Mouse (Mus musculus) cortical plate, adult 2 months (tissue): ENCODE data around the gene Ovol1.

Experiments used
- CTCF ChIP-seq: fragments of 200-500 bp; IDR thresholded peaks from 2 replicates; pipeline ENCODE4 v1.5.1; 2011; ENCODE audit warnings: mild to moderate bottlenecking, control low read depth, low read length; ENCODE audit not compliant: insufficient read depth; ENCODE audit errors: extremely low read depth
- POLR2A ChIP-seq: fragments of 200-500 bp; IDR thresholded peaks from 2 replicates; pipeline ENCODE4 v1.6.1; 2011; ENCODE audit warnings: mild to moderate bottlenecking, low read length, control low read depth; ENCODE audit not compliant: insufficient read depth; ENCODE audit errors: extremely low read depth

DNA sequence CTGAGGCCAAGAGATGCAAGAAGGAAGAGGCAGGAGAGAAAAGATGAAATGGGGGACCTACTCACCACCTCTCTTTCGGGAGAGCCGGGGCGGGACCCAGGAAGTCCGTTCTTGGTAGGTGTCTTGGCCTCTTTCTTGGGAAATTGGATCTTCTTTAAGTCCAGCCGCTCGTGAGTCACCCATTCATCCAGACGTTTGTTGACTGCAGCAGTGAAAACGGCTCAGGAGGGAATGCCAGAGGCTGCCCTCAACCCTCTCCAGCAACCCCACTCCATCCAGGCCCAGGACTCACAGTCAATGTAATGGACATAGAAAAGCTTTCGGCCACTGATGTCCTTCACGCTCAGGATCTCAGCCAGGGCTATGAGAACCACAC lies 48.7 kb upstream of the Ovol1 start:
- TF ChIP-seq POLR2A (no peak), CTCF (no peak)
